Mouse (Mus musculus): Measurements from ENCODE around the gene Nxph2.

Nxph2 gene

DNA sequence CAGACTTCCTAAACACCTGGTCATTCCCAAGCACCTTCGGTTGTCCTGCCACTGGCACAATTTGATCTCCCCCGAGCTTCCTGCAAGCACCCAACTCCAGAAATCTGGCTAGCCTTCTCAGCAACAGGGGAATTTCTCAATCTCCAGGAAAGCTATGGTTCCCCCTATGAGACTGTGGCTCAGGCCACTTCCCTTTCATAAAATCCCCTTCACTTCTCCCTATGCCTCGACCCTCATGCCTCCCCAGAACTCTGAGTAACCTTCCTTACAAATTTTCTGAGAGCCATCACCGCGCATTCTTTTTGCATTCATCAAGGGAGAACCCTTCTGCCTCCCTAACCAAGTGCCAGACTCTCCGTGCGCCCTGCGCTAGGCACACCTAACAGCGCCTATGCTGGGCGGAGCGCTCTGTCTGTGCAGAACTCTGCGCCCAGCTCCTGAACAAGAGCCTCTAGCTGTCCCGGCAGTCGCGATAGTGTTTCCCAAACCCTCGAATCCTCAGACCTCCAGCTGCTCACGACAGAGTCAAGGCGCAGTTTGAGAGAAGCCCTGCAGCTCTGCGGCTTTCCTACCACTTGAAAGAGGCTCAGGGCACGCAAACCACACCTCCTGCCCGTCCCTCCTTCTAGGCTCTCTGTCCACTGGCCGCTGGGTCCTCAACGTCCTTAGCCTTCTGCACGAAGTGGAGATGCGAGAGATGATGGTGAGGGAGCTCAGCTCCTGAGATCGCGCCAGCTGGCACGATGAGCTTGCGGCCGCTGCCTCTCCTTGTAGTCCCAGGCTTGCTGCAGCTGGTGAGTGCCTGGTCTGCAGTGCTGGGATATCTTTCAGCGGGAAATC lies at the start of gene Nxph2:
Gene Nxph2 (plus strand): TSS at position 501 of the 840 bp plus-strand sequence.
- peak; percentile 26 for DNase-seq (ENCODE audit: low read depth, low spot score)

DNA sequence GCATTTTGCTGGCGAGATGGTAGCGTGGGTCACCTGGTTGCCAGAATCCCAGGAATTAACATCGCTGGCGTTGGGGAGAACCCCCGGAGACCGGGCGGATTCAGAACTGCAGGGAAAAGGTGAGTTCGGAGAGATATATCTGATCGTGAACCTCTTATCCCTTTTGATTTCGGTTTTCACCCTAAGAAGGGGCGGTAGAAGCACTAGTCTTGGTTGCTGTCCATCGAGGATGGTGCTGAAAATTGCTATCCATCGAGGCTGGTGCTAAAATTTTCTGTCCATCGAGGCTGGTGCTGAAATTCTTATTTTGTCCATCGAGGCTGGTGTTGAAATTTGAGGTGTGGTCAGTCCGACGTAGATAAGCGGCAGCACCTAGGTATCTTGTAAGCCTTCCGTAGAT lies 30.1 kb upstream of the Nxph2 start:
- peak; percentile 50 for DNase-seq (ENCODE audit: low read depth, low spot score)

DNA sequence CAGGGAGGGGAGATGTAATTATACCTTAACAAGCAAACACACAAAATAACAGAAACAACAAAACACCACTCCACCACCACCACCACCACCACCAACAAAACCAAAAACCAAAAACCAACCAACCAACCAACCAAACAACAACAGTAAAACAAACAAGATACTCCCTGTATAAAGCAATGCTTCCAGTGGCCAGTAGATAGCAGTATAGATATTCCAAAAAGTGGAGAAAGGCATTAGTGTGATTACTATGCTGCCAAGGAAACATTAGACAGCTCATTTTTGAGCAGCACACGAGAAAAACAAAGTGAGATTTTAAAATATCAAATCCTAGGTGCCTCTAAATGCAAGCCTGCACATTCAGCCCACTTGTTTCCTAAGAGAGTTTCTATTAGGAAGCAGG lies 6.2 kb upstream of the Nxph2 start:
- DNase-seq (ENCODE audit: low read depth, low spot score) = no peak

Data from forelimb bud, embryonic 11.5 days (tissue).